Mouse (Mus musculus) erythroblast, embryonic 14.5 days (primary cell): ENCODE results near the gene Magi2. TPM values are rescaled to one million over a fixed set of nuclear protein-coding genes. Genes with fewer than 3 reads are reported as not detected.

ENCODE experiments used
- H3K27me3 ChIP-seq: 2 replicates; pipeline ENCODE4 v1.6.1; 2012; ENCODE audit warnings: inconsistent platforms; ENCODE audit not compliant: control insufficient read depth
- H3K36me3 ChIP-seq: 2 replicates; pipeline ENCODE4 v1.6.1; 2012; ENCODE audit warnings: mild to moderate bottlenecking, inconsistent platforms; ENCODE audit not compliant: control insufficient read depth
- H3K4me1 ChIP-seq: 2 replicates; pipeline ENCODE4 v1.6.1; 2012; ENCODE audit warnings: inconsistent platforms; ENCODE audit not compliant: control insufficient read depth
- H3K4me3 ChIP-seq: replicated peaks from 2 replicates; pipeline ENCODE3; 2012; ENCODE audit warnings: moderate library complexity, mild to moderate bottlenecking, inconsistent platforms
- H3K9me3 ChIP-seq: 2 replicates; pipeline ENCODE4 v1.6.1; 2012; ENCODE audit warnings: low read length, inconsistent platforms, mixed read lengths; ENCODE audit not compliant: control insufficient read depth
- GATA1 ChIP-seq: IDR thresholded peaks from 2 replicates; pipeline ENCODE4 v1.6.1; 2012; ENCODE audit warnings: low read length, inconsistent platforms, mixed read lengths
- TAL1 ChIP-seq: IDR thresholded peaks from 3 replicates; pipeline ENCODE4 v1.6.1; 2012; ENCODE audit warnings: low read length, inconsistent platforms, mixed read lengths
- polyA plus RNA-seq: library from polyadenylated mRNA; stranded (reverse); fragments of >175 nt; gene quantifications from 2 replicates; pipeline ENCODE4 v1.2.3, GENCODE M21; 2012

Gene Magi2
- polyA plus RNA-seq, 1 experiment, result not detected

DNA sequence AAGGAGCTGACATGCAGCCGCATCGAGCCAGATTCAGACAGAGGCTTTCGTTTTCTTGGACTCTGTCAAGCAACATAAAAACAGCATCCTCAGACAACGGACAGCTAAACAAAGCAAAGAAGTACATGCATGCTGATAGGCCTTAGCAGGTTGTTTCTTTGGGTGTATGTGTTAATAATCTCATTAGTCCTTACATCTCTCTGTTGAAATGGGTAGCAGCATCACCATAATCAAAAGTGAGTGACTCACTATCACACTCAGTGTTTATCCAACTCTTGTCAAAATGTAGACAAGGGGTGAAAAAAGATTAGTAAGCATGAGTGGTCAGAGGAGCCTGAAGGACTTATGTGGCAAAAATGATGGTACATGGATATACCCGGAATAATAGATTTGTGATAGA lies 394.8 kb downstream of the Magi2 start:
- Histone ChIP-seq H3K27me3 (no peaks in the 10 kb centered on the region), H3K4me1 (no peaks in the 10 kb centered on the region), H3K36me3 (no peaks in the 10 kb centered on the region), H3K9me3 (no peaks in the 10 kb centered on the region), H3K4me3 (no peak overlapping the region)
- TF ChIP-seq GATA1 (no peak), TAL1 (no peak)

DNA sequence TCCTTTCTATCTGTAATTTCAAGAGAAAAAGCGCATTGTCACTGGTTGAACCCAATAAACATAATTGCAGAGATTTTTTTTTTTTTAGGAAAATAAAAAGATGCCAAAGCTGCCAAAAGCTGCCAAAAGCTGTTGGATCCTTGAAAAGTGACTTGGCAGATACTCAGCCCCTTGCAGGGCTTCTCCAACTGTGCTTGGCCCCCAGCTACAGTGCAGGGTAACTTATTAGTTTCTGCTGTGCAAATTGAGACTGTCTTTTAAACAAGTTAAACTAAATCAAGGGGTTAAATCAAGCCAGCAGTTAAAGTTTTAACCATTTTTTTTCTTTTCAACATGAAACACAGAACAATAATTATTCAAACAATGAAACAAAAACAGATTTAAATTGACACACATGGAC lies 407.1 kb downstream of the Magi2 start:
- Histone ChIP-seq H3K9me3 (no peaks in the 10 kb centered on the region), H3K27me3 (no peaks in the 10 kb centered on the region), H3K36me3 (no peaks in the 10 kb centered on the region), H3K4me3 (no peak overlapping the region), H3K4me1 (no peaks in the 10 kb centered on the region)
- TF ChIP-seq GATA1 (no peak), TAL1 (no peak)

GRCm38 (mm10) chr5:19637789-19638188 lies 411.0 kb downstream of the Magi2 start:
- Histone ChIP-seq H3K9me3 (no peaks in the 10 kb centered on the region), H3K4me3 (no peak overlapping the region), H3K36me3 (no peaks in the 10 kb centered on the region), H3K4me1 (no peaks in the 10 kb centered on the region), H3K27me3 (no peaks in the 10 kb centered on the region)
- TF ChIP-seq TAL1, result no peak
- no peak for TF ChIP-seq GATA1

- TF ChIP-seq GATA1 (no peak), TAL1 (no peak)
- Histone ChIP-seq H3K4me1 (no peaks in the 10 kb centered on the region), H3K27me3 (no peaks in the 10 kb centered on the region), H3K36me3 (no peaks in the 10 kb centered on the region), H3K4me3 (no peak overlapping the region), H3K9me3 (no peaks in the 10 kb centered on the region)
Observed at GRCm38 (mm10) chr5:19655986-19656385, 429.1 kb downstream of the Magi2 start.

DNA sequence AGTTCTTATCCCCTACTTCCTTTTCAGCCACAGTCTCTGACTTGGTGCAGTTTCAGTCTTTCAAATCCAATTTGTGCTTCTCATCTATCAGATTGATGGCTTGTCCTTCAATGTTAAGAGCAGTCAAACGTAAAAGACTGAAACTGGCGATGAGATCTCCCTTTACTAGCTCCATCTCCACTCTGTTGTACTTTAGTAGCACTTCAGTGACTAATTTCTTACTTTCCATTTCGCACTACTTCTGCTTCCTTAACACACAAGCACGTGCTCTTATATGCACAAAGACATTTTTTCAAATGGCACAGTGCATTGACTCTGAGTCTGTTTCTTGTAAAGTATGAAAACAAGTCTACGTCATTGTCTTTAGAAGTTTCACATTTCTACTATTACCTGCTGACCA lies 439.6 kb downstream of the Magi2 start:
- H3K4me3 ChIP-seq, result no peak overlapping the region
- TF ChIP-seq TAL1, result no peak
- TF ChIP-seq GATA1, result no peak
- no peaks in the 10 kb centered on the region for H3K36me3 ChIP-seq
- no peaks in the 10 kb centered on the region for H3K9me3 ChIP-seq
- H3K27me3 ChIP-seq, result no peaks in the 10 kb centered on the region
- no peaks in the 10 kb centered on the region for H3K4me1 ChIP-seq

DNA sequence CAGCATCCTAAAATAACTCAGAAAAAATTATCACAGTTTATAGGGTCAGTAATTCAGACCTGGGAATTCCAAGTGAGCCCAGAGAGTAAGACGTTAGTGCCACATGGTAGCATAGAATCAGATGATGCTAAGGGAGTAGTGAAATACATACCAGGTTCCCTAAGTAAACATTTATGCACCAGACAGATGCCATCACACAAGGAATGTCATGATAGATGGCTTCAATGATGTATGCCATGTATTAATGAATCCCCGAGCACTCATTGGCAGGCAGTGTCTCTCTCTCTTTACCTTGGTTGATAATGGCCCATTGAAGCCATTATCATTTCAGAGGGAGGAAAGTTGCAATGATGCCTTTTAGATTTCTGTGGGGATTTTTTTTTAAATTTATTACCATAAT lies 490.5 kb downstream of the Magi2 start:
- TF ChIP-seq TAL1 (no peak), GATA1 (no peak)
- H3K9me3 ChIP-seq, result no peaks in the 10 kb centered on the region
- H3K4me1 ChIP-seq, result no peaks in the 10 kb centered on the region
- H3K36me3 ChIP-seq, result no peaks in the 10 kb centered on the region
- no peaks in the 10 kb centered on the region for H3K27me3 ChIP-seq
- H3K4me3 ChIP-seq, result no peak overlapping the region

DNA sequence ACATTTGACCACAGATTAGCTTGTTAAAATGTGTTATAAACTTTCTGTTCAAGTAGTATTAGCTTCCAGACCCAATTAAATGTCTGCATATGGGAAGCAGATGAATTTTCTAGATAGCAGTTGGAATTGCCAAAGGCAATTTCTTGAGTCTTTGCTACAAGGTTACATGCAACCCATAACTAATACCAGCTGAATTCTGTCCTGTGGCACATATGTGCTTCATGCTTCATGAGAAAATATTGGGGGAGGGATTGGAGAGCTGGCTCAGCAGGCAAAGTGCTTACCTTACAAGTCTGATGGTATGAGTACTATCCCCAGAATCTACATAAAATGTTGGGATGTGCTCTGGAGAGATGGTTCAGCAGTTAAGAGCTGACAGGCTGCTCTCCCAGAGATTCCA lies 499.4 kb downstream of the Magi2 start:
- TF ChIP-seq GATA1 (no peak), TAL1 (no peak)

DNA sequence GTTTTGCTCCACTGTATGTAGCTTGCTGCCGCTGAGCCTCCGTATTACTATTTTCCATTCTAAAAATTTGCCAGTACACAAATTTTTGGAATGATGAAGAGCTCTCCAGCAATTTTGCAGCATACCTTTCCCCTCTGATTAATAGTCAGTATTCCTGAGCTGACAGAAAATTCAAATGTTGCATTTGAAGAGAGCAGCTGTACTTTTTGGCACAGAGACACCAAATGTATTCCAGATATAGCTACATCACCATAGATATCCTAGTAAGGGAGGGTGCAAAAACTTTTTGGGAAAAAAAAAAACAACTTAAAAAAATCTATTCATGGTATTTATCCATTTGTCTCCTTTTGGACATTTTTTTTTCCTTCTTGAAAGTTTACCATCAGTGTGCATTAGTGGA lies 518.5 kb downstream of the Magi2 start:
- Histone ChIP-seq H3K27me3 (no peaks in the 10 kb centered on the region), H3K4me1 (no peaks in the 10 kb centered on the region), H3K36me3 (no peaks in the 10 kb centered on the region), H3K4me3 (no peak overlapping the region), H3K9me3 (no peaks in the 10 kb centered on the region)
- TF ChIP-seq GATA1, result no peak
- no peak for TF ChIP-seq TAL1

More for the DNA sequence above, 499.4 kb downstream of the Magi2 start:
- Histone ChIP-seq H3K4me1 (no peaks in the 10 kb centered on the region), H3K27me3 (no peaks in the 10 kb centered on the region), H3K36me3 (no peaks in the 10 kb centered on the region), H3K4me3 (no peak overlapping the region), H3K9me3 (no peaks in the 10 kb centered on the region)

GRCm38 (mm10) chr5:19745916-19746315 lies 519.1 kb downstream of the Magi2 start:
- H3K4me3 ChIP-seq, result no peak overlapping the region
- TF ChIP-seq GATA1 (no peak), TAL1 (no peak)
- H3K4me1 ChIP-seq, result no peaks in the 10 kb centered on the region
- H3K27me3 ChIP-seq, result no peaks in the 10 kb centered on the region
- no peaks in the 10 kb centered on the region for H3K9me3 ChIP-seq
- no peaks in the 10 kb centered on the region for H3K36me3 ChIP-seq

GRCm38 (mm10) chr5:19746865-19747514 lies 520.2 kb downstream of the Magi2 start:
- Histone ChIP-seq H3K27me3 (no peaks in the 10 kb centered on the region), H3K4me1 (no peaks in the 10 kb centered on the region), H3K4me3 (no peak overlapping the region), H3K9me3 (no peaks in the 10 kb centered on the region), H3K36me3 (no peaks in the 10 kb centered on the region)
- TF ChIP-seq TAL1 (no peak), GATA1 (no peak)
